Mouse (Mus musculus) CH12.LX (cell line): ENCODE results near the gene Tpi1. TPM values are rescaled to one million over a fixed set of nuclear protein-coding genes. Genes with fewer than 3 reads are reported as not detected.
A peak's percentile ranks its signal among the peaks of the same experiment; 100 is the strongest.

ENCODE experiments used
- DNase-seq: peaks from one replicate; pipeline ENCODE4 v3.0.0-alpha.2; 2013; ENCODE audit errors: extremely low read depth
- H3K27ac ChIP-seq: 2 replicates; pipeline ENCODE4 v1.5.1; 2012; ENCODE audit warnings: low read depth, mild to moderate bottlenecking, control low read depth, moderate library complexity; ENCODE audit not compliant: insufficient read depth
- H3K27me3 ChIP-seq: replicated peaks from 2 replicates; pipeline ENCODE3; 2012; ENCODE audit warnings: inconsistent platforms
- H3K36me3 ChIP-seq, 2 experiments: replicated peaks in 1 of 2; 2 replicates each; pipeline versions ENCODE3 to v1.6.1; 2012; ENCODE audit warnings: inconsistent platforms in 1 of 2, low read length in 1 of 2, mild to moderate bottlenecking in 1 of 2, mixed read lengths in 1 of 2, moderate library complexity in 1 of 2; ENCODE audit not compliant: control insufficient read depth in 1 of 2, insufficient read depth in 1 of 2
- H3K4me1 ChIP-seq, 2 experiments: 2 replicates each; pipeline ENCODE4 v1.6.1; 2012; ENCODE audit warnings: inconsistent platforms in 1 of 2, moderate library complexity in 1 of 2; ENCODE audit not compliant: insufficient read depth in 2 of 2, control insufficient read depth in 1 of 2
- H3K4me2 ChIP-seq: 2 replicates; pipeline ENCODE4 v1.6.1; 2012; ENCODE audit warnings: low read depth, mild to moderate bottlenecking, control low read depth; ENCODE audit not compliant: poor library complexity, insufficient read depth, severe bottlenecking
- H3K4me3 ChIP-seq, 3 experiments: fragments of 150-350 bp in 1 of 3; sonication (generic) in 1 of 3; replicated peaks in 1 of 3; 2 replicates each; pipeline versions ENCODE3 to v1.5.1; 2011 to 2012; ENCODE audit warnings: low read depth in 2 of 3, low read length in 2 of 3, mild to moderate bottlenecking in 2 of 3, moderate library complexity in 2 of 3, control low read depth in 1 of 3, improper control_type of control experiment in 1 of 3, inconsistent platforms in 1 of 3, mixed read lengths in 1 of 3; ENCODE audit not compliant: poor library complexity in 1 of 3
- H3K79me2 ChIP-seq: replicated peaks from 2 replicates; pipeline ENCODE4 v1.6.1; 2012; ENCODE audit warnings: mild to moderate bottlenecking, moderate library complexity; ENCODE audit not compliant: control insufficient read depth, poor library complexity, insufficient read depth, severe bottlenecking; ENCODE audit errors: extremely low read depth
- H3K9ac ChIP-seq: 2 replicates; pipeline ENCODE4 v1.6.1; 2012; ENCODE audit warnings: low read depth, mild to moderate bottlenecking, control low read depth, moderate library complexity; ENCODE audit not compliant: insufficient read depth
- H3K9me3 ChIP-seq: replicated peaks from 2 replicates; pipeline ENCODE3; 2012; ENCODE audit warnings: low read length, inconsistent platforms, mixed read lengths
- BHLHE40 ChIP-seq: IDR thresholded peaks from 2 replicates; pipeline ENCODE4 v1.6.1; 2011; ENCODE audit warnings: mild to moderate bottlenecking, low read depth, low read length, improper control_type of control experiment
- CHD2 ChIP-seq: IDR thresholded peaks from 2 replicates; pipeline ENCODE4 v1.6.1; 2011; ENCODE audit warnings: low read length, improper control_type of control experiment
- CTCF ChIP-seq, 2 experiments: IDR thresholded peaks in 1 of 2; conservative IDR thresholded peaks in 1 of 2; 2 replicates each; pipeline ENCODE4 v1.5.1; 2011 to 2012; ENCODE audit warnings: low read depth in 2 of 2, low read length in 2 of 2, improper control_type of control experiment in 1 of 2, inconsistent platforms in 1 of 2, mild to moderate bottlenecking in 1 of 2, moderate library complexity in 1 of 2
- E2F4 ChIP-seq: IDR thresholded peaks from 2 replicates; pipeline ENCODE4 v1.6.1; 2011; ENCODE audit warnings: low read depth, low read length, improper control_type of control experiment; ENCODE audit not compliant: insufficient replicate concordance
- ELF1 ChIP-seq: IDR thresholded peaks from 2 replicates; pipeline ENCODE4 v1.6.1; 2014; ENCODE audit warnings: low read depth, mild to moderate bottlenecking, inconsistent platforms, low read length, improper control_type of control experiment
- EP300 ChIP-seq: IDR thresholded peaks from 2 replicates; pipeline ENCODE4 v1.6.1; 2011; ENCODE audit warnings: low read length, improper control_type of control experiment
- ETS1 ChIP-seq: conservative IDR thresholded peaks from 2 replicates; pipeline ENCODE4 v1.6.1; 2012; ENCODE audit warnings: low read depth, mild to moderate bottlenecking, inconsistent platforms, low read length, improper control_type of control experiment, moderate library complexity
- HCFC1 ChIP-seq: IDR thresholded peaks from 2 replicates; pipeline ENCODE4 v1.6.1; 2012; ENCODE audit warnings: low read depth, mild to moderate bottlenecking, inconsistent platforms, low read length, improper control_type of control experiment
- IRF4 ChIP-seq: IDR thresholded peaks from 2 replicates; pipeline ENCODE4 v1.6.1; 2014; ENCODE audit warnings: low read depth, mild to moderate bottlenecking, inconsistent platforms, low read length, improper control_type of control experiment
- KAT2A ChIP-seq: IDR thresholded peaks from 2 replicates; pipeline ENCODE4 v1.6.1; 2012; ENCODE audit warnings: low read length, improper control_type of control experiment, inconsistent platforms; ENCODE audit not compliant: insufficient replicate concordance
- MAFK ChIP-seq: IDR thresholded peaks from 2 replicates; pipeline ENCODE4 v1.6.1; 2011; ENCODE audit warnings: low read length, improper control_type of control experiment; ENCODE audit not compliant: insufficient replicate concordance
- MAZ ChIP-seq: IDR thresholded peaks from 2 replicates; pipeline ENCODE4 v1.6.1; 2012; ENCODE audit warnings: low read depth, mild to moderate bottlenecking, inconsistent platforms, low read length, improper control_type of control experiment, moderate library complexity
- MEF2A ChIP-seq: IDR thresholded peaks from 2 replicates; pipeline ENCODE4 v1.6.1; 2014; ENCODE audit warnings: low read depth, mild to moderate bottlenecking, inconsistent platforms, low read length, improper control_type of control experiment, borderline replicate concordance
- MYC ChIP-seq: IDR thresholded peaks from 2 replicates; pipeline ENCODE4 v1.6.1; 2011; ENCODE audit warnings: low read depth, mild to moderate bottlenecking, improper control_type of control experiment, low read length
- NRF1 ChIP-seq: IDR thresholded peaks from 2 replicates; pipeline ENCODE4 v1.6.1; 2014; ENCODE audit warnings: low read depth, mild to moderate bottlenecking, inconsistent platforms, low read length, improper control_type of control experiment, moderate library complexity
- PAX5 ChIP-seq: IDR thresholded peaks from 2 replicates; pipeline ENCODE4 v1.6.1; 2012; ENCODE audit warnings: low read length, inconsistent platforms, mixed read lengths
- POLR2A ChIP-seq: IDR thresholded peaks from 2 replicates; pipeline ENCODE4 v1.6.1; 2011; ENCODE audit warnings: low read depth, mild to moderate bottlenecking, improper control_type of control experiment, low read length
- POLR2AphosphoS2 ChIP-seq: IDR thresholded peaks from 2 replicates; pipeline ENCODE4 v1.6.1; 2011; ENCODE audit warnings: low read depth, low read length, improper control_type of control experiment
- RAD21 ChIP-seq: IDR thresholded peaks from 2 replicates; pipeline ENCODE4 v1.6.1; 2011; ENCODE audit warnings: low read depth, mild to moderate bottlenecking, low read length, improper control_type of control experiment, moderate library complexity
- SIN3A ChIP-seq: IDR thresholded peaks from 2 replicates; pipeline ENCODE4 v1.6.1; 2012; ENCODE audit warnings: low read length, improper control_type of control experiment, inconsistent platforms
- SMC3 ChIP-seq: IDR thresholded peaks from 2 replicates; pipeline ENCODE4 v1.6.1; 2011; ENCODE audit warnings: low read depth, low read length, improper control_type of control experiment
- TBP ChIP-seq: conservative IDR thresholded peaks from 2 replicates; pipeline ENCODE4 v1.6.1; 2011; ENCODE audit warnings: low read depth, low read length, improper control_type of control experiment
- TCF12 ChIP-seq: IDR thresholded peaks from 2 replicates; pipeline ENCODE4 v1.6.1; 2014; ENCODE audit warnings: low read depth, mild to moderate bottlenecking, inconsistent platforms, low read length, improper control_type of control experiment
- UBTF ChIP-seq: IDR thresholded peaks from 2 replicates; pipeline ENCODE4 v1.6.1; 2012; ENCODE audit warnings: low read depth, mild to moderate bottlenecking, inconsistent platforms, low read length, improper control_type of control experiment, moderate library complexity
- USF1 ChIP-seq: IDR thresholded peaks from 2 replicates; pipeline ENCODE4 v1.6.1; 2014; ENCODE audit warnings: low read depth, mild to moderate bottlenecking, inconsistent platforms, low read length, improper control_type of control experiment
- USF2 ChIP-seq: conservative IDR thresholded peaks from 2 replicates; pipeline ENCODE4 v1.6.1; 2011; ENCODE audit warnings: low read depth, low read length, improper control_type of control experiment
- ZKSCAN1 ChIP-seq: IDR thresholded peaks from 2 replicates; pipeline ENCODE4 v1.6.1; 2012; ENCODE audit warnings: low read depth, inconsistent platforms, low read length, improper control_type of control experiment, borderline replicate concordance
- ZMIZ1 ChIP-seq: IDR thresholded peaks from 2 replicates; pipeline ENCODE4 v1.6.1; 2012; ENCODE audit warnings: low read depth, mild to moderate bottlenecking, inconsistent platforms, low read length, improper control_type of control experiment
- dilution Hi-C: fragments of 300-500 bp; cut with MboI; formaldehyde crosslinking; loops from 2 replicates; pipeline ENCODE4 v1.14.3; 2020; ENCODE audit warnings: low sequenced_read_pairs; ENCODE audit not compliant: extremely low pct_unique_long_range_greater_than_20kb, extremely low pct_ligation_motif_present
- in situ Hi-C: fragments of 300-500 bp; cut with MboI; formaldehyde crosslinking; loops from 3 replicates; pipeline ENCODE4 v1.14.3; 2019; ENCODE audit warnings: low sequenced_read_pairs, low pct_ligation_motif_present, low pct_unique_long_range_greater_than_20kb, mixed read lengths
- polyA plus RNA-seq: library from polyadenylated mRNA; unstranded; fragments of >175 nt; gene quantifications from 2 replicates; pipeline ENCODE4 v1.2.1, GENCODE M21; 2012; ENCODE audit warnings: low read depth; ENCODE audit not compliant: insufficient read length
- total RNA-seq, 2 experiments: library from RNA; depleted of rRNA; stranded (reverse); fragments of 300-350 nt in 1 of 2; fragments of >200 nt in 1 of 2; gene quantifications; 2 replicates each; pipeline ENCODE4 v1.2.3; 2012 to 2014

The Tpi1 gene
- total and polyA plus RNA-seq, 3 experiments = 758 to 1,645 (median 1,303) TPM

DNA sequence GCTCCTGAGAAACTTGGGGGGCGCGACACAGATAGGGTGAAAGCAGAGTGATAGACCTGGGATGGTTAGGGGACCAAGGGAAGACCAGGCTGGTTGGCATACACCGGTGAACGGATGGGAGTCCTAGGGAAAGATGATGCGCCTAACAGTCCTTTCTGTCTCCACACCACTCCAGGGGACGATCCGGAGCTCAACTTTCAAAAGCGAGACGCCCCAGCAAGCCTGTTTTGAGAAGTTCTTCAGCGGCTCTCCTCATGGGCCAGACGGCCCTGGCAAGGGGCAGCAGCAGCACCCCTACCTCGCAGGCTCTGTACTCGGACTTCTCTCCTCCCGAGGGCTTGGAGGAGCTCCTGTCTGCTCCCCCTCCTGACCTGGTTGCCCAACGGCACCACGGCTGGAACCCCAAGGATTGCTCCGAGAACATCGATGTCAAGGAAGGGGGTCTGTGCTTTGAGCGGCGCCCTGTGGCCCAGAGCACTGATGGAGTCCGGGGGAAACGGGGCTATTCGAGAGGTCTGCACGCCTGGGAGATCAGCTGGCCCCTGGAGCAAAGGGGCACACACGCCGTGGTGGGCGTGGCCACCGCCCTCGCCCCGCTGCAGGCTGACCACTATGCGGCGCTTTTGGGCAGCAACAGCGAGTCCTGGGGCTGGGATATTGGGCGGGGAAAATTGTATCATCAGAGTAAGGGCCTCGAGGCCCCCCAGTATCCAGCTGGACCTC lies 4.9 kb downstream of the Tpi1 start:
- H3K4me3 ChIP-seq = peak overlapping the region in 2 of 3 experiments; percentile 30 to 66
- peak overlapping the region; percentile 26 for H3K4me2 ChIP-seq
- peak overlapping the region; percentile 47 for H3K27ac ChIP-seq
- H3K9me3 ChIP-seq = no peaks in the 10 kb centered on the region
- peaks cover 1 to 48% of the 10 kb centered on the region in 2 experiments for H3K4me1 ChIP-seq
- H3K9ac ChIP-seq = peak overlapping the region; percentile 62
- H3K27me3 ChIP-seq = no peaks in the 10 kb centered on the region
- H3K36me3 ChIP-seq = peaks cover 23 to 52% of the 10 kb centered on the region in 2 experiments
- DNase-seq = no peak
- H3K79me2 ChIP-seq = peaks cover 23% of the 10 kb centered on the region
- in situ Hi-C loops = no loop called here
- no peak for TF ChIP-seq ELF1
- no peak for TF ChIP-seq USF2
- no peak for TF ChIP-seq ETS1
- TF ChIP-seq NRF1 = no peak
- peak; percentile 56; the same call in 1 of the 2 replicates for TF ChIP-seq ZMIZ1
- peak; percentile 37 for TF ChIP-seq SMC3
- TF ChIP-seq PAX5 = no peak
- TF ChIP-seq TBP = no peak
- peak; percentile 41; the same call in 1 of the 2 replicates for TF ChIP-seq MEF2A
- no peak for TF ChIP-seq USF1
- TF ChIP-seq SIN3A = peak; percentile 37; the same call in 1 of the 2 replicates
- TF ChIP-seq BHLHE40 = peak; percentile 48; the same call in 1 of the 2 replicates
- TF ChIP-seq HCFC1 = peak; percentile 28; the same call in 1 of the 2 replicates
- peak; percentile 66; the same call in 1 of the 2 replicates for TF ChIP-seq MAZ
- TF ChIP-seq RAD21 = peak; percentile 32
- no peak for TF ChIP-seq MAFK
- TF ChIP-seq IRF4 = no peak
- TF ChIP-seq UBTF = no peak
- 0 out of 2 replicates have a peak, but pooled peaks have one; percentile 9 for TF ChIP-seq CHD2
- no peak for TF ChIP-seq ZKSCAN1
- TF ChIP-seq MYC = peak; percentile 25; the same call in 1 of the 2 replicates
- no peak for TF ChIP-seq KAT2A
- TF ChIP-seq POLR2AphosphoS2 = peak; percentile 21
- no peak for TF ChIP-seq E2F4
- TF ChIP-seq CTCF (conservative IDR thresholded peaks at IDR 0.05 in 1 of 2, IDR thresholded peaks at IDR 0.05 in 1 of 2; ENCODE audit: low read depth in 2 of 2, low read length in 2 of 2) = peak in 1 of 2 experiments; percentile 68; a peak in 2 of 4 replicates
- TF ChIP-seq EP300 = no peak
- no peak for TF ChIP-seq POLR2A
- TF ChIP-seq TCF12 = peak; percentile 33; the same call in 1 of the 2 replicates
- dilution Hi-C loops = no loop called here
